ENCODE assay signal across 18 mouse cellular contexts in the genomic region with DNA sequence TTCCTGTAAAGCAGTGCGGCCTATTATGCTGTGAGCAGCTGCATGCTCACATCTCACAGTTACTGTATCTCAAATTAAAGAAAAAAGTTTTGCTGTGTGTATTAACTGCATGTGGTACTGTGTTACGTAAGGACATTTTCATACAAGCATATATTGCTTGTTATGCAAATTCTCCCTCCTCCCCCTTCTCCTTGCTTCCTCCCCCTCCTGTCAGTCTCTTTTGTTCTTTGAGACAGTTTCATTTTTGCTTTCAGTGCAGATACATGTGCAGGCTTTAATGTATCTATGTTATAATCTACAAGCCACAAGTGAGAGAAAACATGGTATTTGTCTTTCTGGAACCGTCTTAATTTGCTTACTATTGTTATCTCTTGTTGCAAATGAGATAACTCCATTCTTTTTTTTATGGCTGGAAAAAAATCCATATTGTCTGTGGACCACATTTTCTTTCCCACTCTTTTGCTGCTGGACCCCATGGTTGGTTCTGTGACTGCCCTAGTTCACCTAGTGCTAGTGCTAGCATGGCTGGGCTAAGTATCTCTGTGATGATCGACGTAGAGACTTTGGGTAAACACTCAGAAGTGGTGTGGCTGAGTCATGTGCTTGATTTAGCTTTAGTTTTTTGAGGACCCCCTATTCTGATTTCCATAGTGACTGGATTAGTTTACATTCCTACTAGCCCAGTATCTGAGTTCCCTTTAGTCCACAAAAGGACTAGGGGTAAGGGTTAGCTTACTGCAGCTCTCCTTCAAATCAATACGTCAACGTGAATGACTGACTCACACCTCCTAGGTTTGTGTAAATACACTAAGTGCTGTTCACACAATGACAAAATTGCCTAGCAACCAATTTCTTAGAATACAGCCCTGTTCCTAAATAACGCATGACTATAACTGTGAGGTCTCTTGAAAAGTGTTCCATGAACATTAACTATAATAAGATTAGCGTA.
DNase-seq lines count a peak whose midpoint lies in the region; ATAC-seq and TF ChIP-seq lines count a peak whose summit lies in the region.
"Had no signal": no experiment of that assay in that cellular context is flagged by ENCODE, and none has a peak within 500 bp of the region (broad histone marks: within the 10 kb centered on the region; RNA-seq: fewer than 3 reads in every experiment).

No protein-coding gene starts in this region.

- H3K27me3 ChIP-seq in lung, embryonic 14.5 days (ENCODE audit: insufficient read depth, low read length) = no peaks in the 10 kb centered on the region
- no peaks in the 10 kb centered on the region for H3K27me3 ChIP-seq in stomach, embryonic 14.5 days (ENCODE audit: control insufficient read depth, insufficient read depth, low read length)
- H3K27me3 ChIP-seq: embryonic facial prominence, embryonic 12.5 days; limb, embryonic 15.5 days had no signal

- no peak overlapping the region for H3K9ac ChIP-seq in lung, embryonic 14.5 days
- H3K9ac ChIP-seq in stomach, embryonic 14.5 days (replicated peaks; ENCODE audit: low read depth, low read length) = no peak overlapping the region
- H3K9ac ChIP-seq: embryonic facial prominence, embryonic 12.5 days; limb, embryonic 15.5 days; liver, postnatal 0 days had no signal

- peak; percentile 36 for DNase-seq in lung, embryonic 14.5 days
- DNase-seq in lung, postnatal 10 days = no peak
- DNase-seq in CD4-positive helper T cell, adult 2 months (ENCODE audit: low read depth, low spot score) = peak; percentile 87
- peak; percentile 23 for DNase-seq in brain, embryonic 14.5 days (ENCODE audit: low read depth)
- DNase-seq in kidney, adult 11 months = no peak
- no peak for DNase-seq in heart, postnatal 4 days
- no peak for DNase-seq in c-Kit-positive CD71-positive TER-119-positive erythroid progenitor cells, embryonic 14.5 days (ENCODE audit: low spot score)
- DNase-seq: adrenal gland, postnatal 36 days; cerebellum, postnatal 36 days; heart, adult 18-20 months; kidney, adult 8-10 months; kidney, postnatal 36 days; liver, postnatal 0 days had no signal

- H3K4me3 ChIP-seq in lung, embryonic 14.5 days (ENCODE audit: low read depth, low read length) = no peak overlapping the region
- no peak overlapping the region for H3K4me3 ChIP-seq in stomach, embryonic 14.5 days (ENCODE audit: low read depth, low read length)
- H3K4me3 ChIP-seq: embryonic facial prominence, embryonic 12.5 days; limb, embryonic 15.5 days had no signal

- WGBS in lung, embryonic 14.5 days = 52% methylated on average over 9 of the region's 9 CpGs
- WGBS in stomach, embryonic 14.5 days = 64% methylated on average over 9 of the region's 9 CpGs

- peak; percentile 70; the same call in 1 of the 2 replicates for ATAC-seq in lung, embryonic 14.5 days (ENCODE audit: insufficient read depth)
- peak; percentile 85 for ATAC-seq in stomach, embryonic 14.5 days (ENCODE audit: insufficient number of reproducible peaks, insufficient read depth, low FRiP score, low read depth)
- ATAC-seq: hindbrain, embryonic 16.5 days; liver, postnatal 0 days had no signal

- TF ChIP-seq POLR2A in brain, embryonic 14.5 days (IDR thresholded peaks at IDR 0.05; ENCODE audit: borderline replicate concordance, extremely low read depth, insufficient read depth, insufficient read length, poor library complexity, severe bottlenecking) = no peak

- peaks cover 13% of the 10 kb centered on the region; the same call in 1 of the 2 replicates for H3K4me1 ChIP-seq in lung, embryonic 14.5 days (ENCODE audit: insufficient read depth)
- peaks cover 16% of the 10 kb centered on the region for H3K4me1 ChIP-seq in stomach, embryonic 14.5 days (ENCODE audit: control insufficient read depth, insufficient read depth, low read length)

- no peak overlapping the region for H3K27ac ChIP-seq in lung, embryonic 14.5 days (ENCODE audit: low read depth)
- no peak overlapping the region for H3K27ac ChIP-seq in stomach, embryonic 14.5 days (ENCODE audit: low read length)
- H3K27ac ChIP-seq: embryonic facial prominence, embryonic 12.5 days; limb, embryonic 15.5 days had no signal

- no peak overlapping the region for H3K4me2 ChIP-seq in lung, embryonic 14.5 days
- H3K4me2 ChIP-seq in stomach, embryonic 14.5 days (replicated peaks; ENCODE audit: low read depth, low read length) = no peak overlapping the region
- H3K4me2 ChIP-seq: embryonic facial prominence, embryonic 12.5 days; limb, embryonic 15.5 days; midbrain, embryonic 11.5 days had no signal

- H3K36me3 ChIP-seq in lung, embryonic 14.5 days (ENCODE audit: insufficient read depth) = no peaks in the 10 kb centered on the region
- H3K36me3 ChIP-seq in stomach, embryonic 14.5 days (ENCODE audit: control insufficient read depth, insufficient read depth, low read length) = no peaks in the 10 kb centered on the region
- H3K36me3 ChIP-seq: embryonic facial prominence, embryonic 12.5 days; limb, embryonic 15.5 days had no signal

- H3K9me3 ChIP-seq in lung, embryonic 14.5 days (ENCODE audit: low read depth, low read length) = no peaks in the 10 kb centered on the region
- no peaks in the 10 kb centered on the region for H3K9me3 ChIP-seq in stomach, embryonic 14.5 days (ENCODE audit: control insufficient read depth, low read depth, low read length)
- H3K9me3 ChIP-seq: embryonic facial prominence, embryonic 12.5 days; limb, embryonic 15.5 days had no signal

- no peak for TF ChIP-seq CTCF in lung, embryonic 14.5 days (IDR thresholded peaks at IDR 0.05; ENCODE audit: low read depth)
- TF ChIP-seq CTCF in brain, embryonic 14.5 days (IDR thresholded peaks at IDR 0.05; ENCODE audit: borderline replicate concordance, extremely low read depth, insufficient read depth, insufficient read length) = no peak

Comparison
In these comparisons a context has a peak if more than half of its experiments do, and no peak if none do; other contexts are left out.
1. DNase-seq: peak in lung, embryonic 14.5 days (single experiment), CD4-positive helper T cell, adult 2 months (single experiment) and brain, embryonic 14.5 days (single experiment); none in lung, postnatal 10 days (single experiment), kidney, adult 11 months (single experiment), heart, postnatal 4 days (single experiment) and c-Kit-positive CD71-positive TER-119-positive erythroid progenitor cells, embryonic 14.5 days (single experiment).